Mouse (Mus musculus) E14TG2a.4 (cell line): ENCODE measurements around the gene Pdzrn4.

ENCODE experiments used
- H3K27me3 ChIP-seq: 2 replicates; pipeline ENCODE4 v1.6.1; 2014; ENCODE audit warnings: low read length, control low read depth; ENCODE audit not compliant: insufficient read depth
- H3K36me3 ChIP-seq: 2 replicates; pipeline ENCODE4 v1.6.1; 2014; ENCODE audit warnings: low read length, control low read depth; ENCODE audit not compliant: insufficient read depth
- H3K4me1 ChIP-seq: replicated peaks from 2 replicates; pipeline ENCODE4 v1.6.1; 2014; ENCODE audit warnings: low read depth, low read length, control low read depth
- H3K4me3 ChIP-seq: replicated peaks from 2 replicates; pipeline ENCODE4 v1.5.1; 2014; ENCODE audit warnings: mild to moderate bottlenecking, low read length
- H3K9me3 ChIP-seq: 2 replicates; pipeline ENCODE4 v1.6.1; 2014; ENCODE audit warnings: low read length, control low read depth
- CTCF ChIP-seq: conservative IDR thresholded peaks from 2 replicates; pipeline ENCODE4 v1.5.1; 2014; ENCODE audit warnings: low read length
- NANOG ChIP-seq: IDR thresholded peaks from 2 replicates; pipeline ENCODE4 v1.6.1; 2014; ENCODE audit warnings: borderline replicate concordance, low read length, mixed read lengths
- POU5F1 ChIP-seq: IDR thresholded peaks from 2 replicates; pipeline ENCODE4 v1.6.1; 2014; ENCODE audit warnings: low read length, borderline replicate concordance

Gene Pdzrn4

DNA sequence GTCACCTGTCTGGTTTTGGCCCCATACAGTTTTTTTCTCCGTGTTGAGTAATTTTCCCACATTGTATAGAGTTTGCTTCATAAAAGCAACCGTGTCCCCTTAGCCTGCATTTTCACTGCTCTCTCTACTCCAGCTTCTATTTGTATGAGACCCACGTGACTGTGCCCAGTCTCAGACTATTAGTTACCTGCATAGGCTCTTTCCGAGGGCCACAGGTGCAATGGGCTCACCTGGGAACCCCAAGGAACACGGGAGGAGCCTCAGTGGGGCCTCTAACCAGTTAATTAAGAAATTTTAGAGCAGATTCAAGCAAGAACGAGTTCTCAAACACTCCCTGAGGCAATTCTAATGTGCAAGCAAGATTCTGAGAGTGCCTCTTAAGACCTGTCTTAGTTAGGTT lies 281.7 kb downstream of the Pdzrn4 start:
- Histone ChIP-seq H3K9me3 (peaks cover 5% of the 10 kb centered on the region), H3K4me1 (peaks cover 4% of the 10 kb centered on the region; the same call in 1 of the 2 replicates), H3K4me3 (no peak overlapping the region), H3K27me3 (no peaks in the 10 kb centered on the region), H3K36me3 (no peaks in the 10 kb centered on the region)
- TF ChIP-seq CTCF (no peak), NANOG (no peak), POU5F1 (no peak)

DNA sequence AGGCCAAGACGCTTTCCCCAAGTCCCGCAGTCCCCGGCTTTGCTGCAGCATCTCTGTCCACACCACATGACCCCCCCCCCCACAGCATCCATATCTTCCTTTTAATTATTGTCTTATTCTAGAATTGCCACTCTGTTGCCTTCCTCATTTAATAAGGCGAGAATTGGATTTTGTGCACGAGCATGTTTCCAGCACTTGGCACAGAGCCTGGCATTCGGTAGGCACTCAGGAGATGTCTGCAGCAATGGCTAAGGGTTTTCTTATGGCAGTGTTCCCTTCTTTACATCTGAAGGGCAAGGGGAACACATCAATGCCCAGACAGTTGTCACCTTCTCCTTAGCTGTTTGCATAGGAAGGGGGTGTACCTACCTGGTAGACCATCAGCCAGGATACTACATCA lies 282.9 kb downstream of the Pdzrn4 start:
- H3K4me1 ChIP-seq: peaks cover 9% of the 10 kb centered on the region; the same call in 1 of the 2 replicates
- no peaks in the 10 kb centered on the region for H3K27me3 ChIP-seq
- no peaks in the 10 kb centered on the region for H3K9me3 ChIP-seq
- H3K4me3 ChIP-seq: no peak overlapping the region
- TF ChIP-seq POU5F1 (no peak), NANOG (no peak), CTCF (no peak)
- H3K36me3 ChIP-seq: no peaks in the 10 kb centered on the region

DNA sequence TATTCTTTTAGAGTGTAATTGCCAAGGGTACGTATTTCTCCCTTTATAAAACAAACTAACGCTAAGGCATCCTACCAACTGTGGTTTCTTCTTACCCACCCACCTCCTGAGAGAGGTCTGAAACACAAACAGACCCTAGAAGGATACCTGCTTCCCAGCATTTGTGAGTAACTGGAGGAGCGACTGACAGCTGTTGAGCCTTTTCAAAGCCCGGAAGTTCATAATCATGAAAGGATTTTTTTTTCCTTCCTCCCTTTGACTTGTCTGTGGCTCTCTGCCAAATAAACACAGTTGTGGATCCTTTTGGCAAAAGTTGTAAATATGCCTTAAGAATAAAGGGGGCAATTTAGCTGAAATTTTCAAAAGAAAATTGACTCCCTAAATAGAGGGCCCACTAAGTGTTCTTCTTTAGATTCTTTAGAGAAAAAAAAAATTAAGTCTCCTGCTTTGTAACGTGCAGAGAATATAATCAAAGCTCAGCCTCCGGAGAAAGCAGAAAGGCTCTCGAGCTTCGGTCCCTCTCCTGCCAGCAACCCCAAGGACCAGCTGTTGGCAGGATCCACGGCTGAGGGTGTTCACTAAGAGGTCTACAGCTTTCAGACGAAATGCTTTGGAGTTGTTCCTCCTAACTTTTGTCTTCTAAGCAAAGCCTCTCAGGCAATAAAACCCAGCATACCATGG lies 299.7 kb downstream of the Pdzrn4 start:
- Histone ChIP-seq H3K4me1 (no peaks in the 10 kb centered on the region), H3K9me3 (peaks cover 22% of the 10 kb centered on the region), H3K36me3 (no peaks in the 10 kb centered on the region), H3K27me3 (no peaks in the 10 kb centered on the region), H3K4me3 (no peak overlapping the region)
- TF ChIP-seq CTCF (no peak), NANOG (no peak), POU5F1 (no peak)

DNA sequence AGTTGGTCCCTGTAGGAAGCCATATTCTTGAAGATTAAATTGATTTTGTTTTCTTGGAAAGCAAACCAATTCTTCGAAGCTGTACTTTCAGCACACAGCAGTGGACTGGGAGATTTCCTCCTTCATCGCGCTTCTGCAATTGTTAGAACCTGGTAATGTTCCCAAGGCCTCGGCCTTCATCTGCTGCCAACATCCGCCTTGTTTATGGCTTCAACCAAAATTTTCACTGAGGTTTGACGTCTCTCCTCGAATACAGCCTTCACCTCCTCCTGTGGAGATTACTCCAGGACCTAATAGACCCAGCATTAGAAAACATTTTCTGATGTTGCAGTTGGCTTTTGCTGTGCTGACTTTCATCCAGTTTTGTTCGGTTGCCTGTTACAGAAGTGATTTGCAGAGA lies 307.5 kb downstream of the Pdzrn4 start:
- 0 out of 2 replicates have a peak, but pooled peaks cover 3% of the 10 kb centered on the region for H3K4me1 ChIP-seq
- H3K9me3 ChIP-seq: peaks cover 36% of the 10 kb centered on the region
- no peaks in the 10 kb centered on the region for H3K36me3 ChIP-seq
- TF ChIP-seq CTCF (no peak), POU5F1 (no peak), NANOG (no peak)
- no peaks in the 10 kb centered on the region for H3K27me3 ChIP-seq
- H3K4me3 ChIP-seq: no peak overlapping the region

DNA sequence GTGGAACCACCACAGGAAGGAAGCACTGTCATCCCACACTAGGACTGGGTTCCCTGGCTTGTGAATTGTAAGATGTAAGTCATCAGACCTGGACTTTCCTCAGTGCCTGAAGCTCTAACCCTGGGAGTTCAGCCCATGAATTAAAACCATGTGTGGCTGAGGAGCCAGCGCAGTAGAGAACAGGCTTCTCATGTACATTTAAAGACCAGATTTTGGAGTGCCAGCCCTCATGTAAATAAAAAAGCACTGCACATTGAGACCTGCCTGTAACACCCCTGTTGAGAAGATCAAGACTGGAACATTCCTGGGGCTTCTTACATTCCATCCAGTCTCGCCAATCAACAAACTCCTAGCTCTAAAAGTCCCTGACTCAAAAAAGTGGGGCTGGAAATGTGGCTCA lies 342.0 kb downstream of the Pdzrn4 start:
- no peak for TF ChIP-seq CTCF
- no peak for TF ChIP-seq POU5F1
- TF ChIP-seq NANOG: no peak
- no peak overlapping the region for H3K4me3 ChIP-seq

DNA sequence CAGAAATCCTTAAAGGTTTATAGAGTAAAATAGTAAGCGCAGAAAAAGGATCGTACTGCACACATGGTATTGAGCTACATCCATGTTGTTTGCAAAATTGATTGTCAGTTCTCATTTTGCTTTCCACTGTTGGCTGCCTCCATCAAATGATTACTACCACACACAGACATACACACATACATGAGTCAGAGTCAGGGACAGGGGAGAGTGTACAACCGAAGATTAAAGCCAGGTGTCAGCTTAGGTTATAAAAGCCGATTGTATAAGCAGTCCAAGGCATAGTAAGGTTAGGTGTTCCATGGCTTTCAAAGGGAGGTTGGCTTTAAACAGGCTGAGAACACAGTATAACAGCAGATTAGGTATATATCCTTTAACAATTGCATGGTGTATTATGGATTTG lies 343.2 kb downstream of the Pdzrn4 start:
- no peaks in the 10 kb centered on the region for H3K27me3 ChIP-seq
- TF ChIP-seq NANOG (no peak), CTCF (no peak), POU5F1 (no peak)
- H3K36me3 ChIP-seq: no peaks in the 10 kb centered on the region
- H3K4me3 ChIP-seq: no peak overlapping the region
- H3K4me1 ChIP-seq: no peaks in the 10 kb centered on the region
- peaks cover 42% of the 10 kb centered on the region for H3K9me3 ChIP-seq

More for the DNA sequence above, 342.0 kb downstream of the Pdzrn4 start:
- Histone ChIP-seq H3K36me3 (no peaks in the 10 kb centered on the region), H3K9me3 (peaks cover 50% of the 10 kb centered on the region), H3K27me3 (no peaks in the 10 kb centered on the region), H3K4me1 (no peaks in the 10 kb centered on the region)

DNA sequence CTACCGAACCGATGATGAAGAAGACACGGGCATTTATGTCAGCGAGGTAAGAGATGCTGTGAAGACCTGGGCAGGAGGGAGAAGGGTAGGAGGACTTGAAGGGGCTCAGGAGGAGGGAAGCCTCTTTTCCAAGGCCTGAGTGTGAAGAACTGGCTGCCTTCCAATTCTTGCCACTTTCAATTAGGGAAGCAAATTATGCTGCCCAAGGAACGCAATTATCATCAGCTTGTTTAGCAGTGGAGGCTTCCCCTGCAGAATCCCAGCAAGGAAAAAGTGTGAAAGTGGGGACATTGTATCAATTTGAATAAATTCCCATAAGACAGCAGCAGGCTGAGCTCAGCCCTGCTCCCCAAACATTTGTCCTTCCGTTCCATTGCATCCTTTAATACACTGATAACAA lies 346.9 kb downstream of the Pdzrn4 start:
- H3K27me3 ChIP-seq: no peaks in the 10 kb centered on the region
- H3K4me3 ChIP-seq: no peak overlapping the region
- TF ChIP-seq NANOG (no peak), CTCF (no peak), POU5F1 (no peak)
- no peaks in the 10 kb centered on the region for H3K36me3 ChIP-seq
- H3K4me1 ChIP-seq: no peaks in the 10 kb centered on the region
- peaks cover 28% of the 10 kb centered on the region for H3K9me3 ChIP-seq

DNA sequence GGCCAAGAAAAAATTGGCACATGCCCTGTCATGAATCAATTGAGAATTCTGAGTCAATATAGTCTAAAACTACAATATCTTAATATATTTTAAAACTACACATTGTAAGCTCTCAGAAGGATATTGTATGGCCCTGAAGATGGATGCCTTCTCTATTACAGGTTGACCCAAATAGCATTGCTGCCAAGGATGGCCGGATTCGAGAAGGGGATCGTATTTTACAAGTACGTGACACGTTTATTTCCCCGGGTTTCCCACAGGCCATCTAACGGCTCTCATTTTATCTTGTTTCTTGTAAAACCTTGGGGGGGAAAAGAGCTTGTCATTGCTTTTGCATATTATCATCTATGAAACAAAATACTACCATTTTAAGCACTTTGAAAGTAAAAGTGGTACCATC lies 349.4 kb downstream of the Pdzrn4 start:
- TF ChIP-seq POU5F1 (no peak), NANOG (no peak), CTCF (no peak)
- Histone ChIP-seq H3K36me3 (no peaks in the 10 kb centered on the region), H3K4me3 (no peak overlapping the region), H3K27me3 (no peaks in the 10 kb centered on the region), H3K9me3 (peaks cover 16% of the 10 kb centered on the region), H3K4me1 (no peaks in the 10 kb centered on the region)

DNA sequence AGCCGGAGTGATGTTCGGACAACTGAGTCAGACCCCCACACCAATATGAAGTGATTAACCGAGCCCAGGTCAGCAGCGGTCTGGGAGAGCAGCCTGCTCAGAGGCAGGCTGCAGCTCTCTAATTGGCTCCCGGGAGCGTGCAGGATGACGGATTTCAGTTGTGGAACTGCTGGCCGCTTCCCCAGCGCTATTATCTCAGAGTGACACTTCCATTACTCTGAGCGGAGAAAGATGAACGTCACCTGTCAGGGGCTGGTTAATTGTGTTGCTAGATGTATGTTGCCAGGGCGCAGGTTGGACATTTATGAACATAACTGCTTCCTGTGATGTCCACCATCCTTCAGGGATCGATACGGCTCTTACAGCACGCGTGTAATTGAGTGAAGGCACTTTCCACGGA lies 355.5 kb downstream of the Pdzrn4 start:
- H3K27me3 ChIP-seq: no peaks in the 10 kb centered on the region
- H3K4me1 ChIP-seq: no peaks in the 10 kb centered on the region
- no peaks in the 10 kb centered on the region for H3K36me3 ChIP-seq
- no peak for TF ChIP-seq NANOG
- TF ChIP-seq CTCF: no peak
- no peak for TF ChIP-seq POU5F1
- H3K4me3 ChIP-seq: no peak overlapping the region
- no peaks in the 10 kb centered on the region for H3K9me3 ChIP-seq
